Mouse (Mus musculus): Measurements from ENCODE around the gene Gm2a.

Gm2a gene

DNA sequence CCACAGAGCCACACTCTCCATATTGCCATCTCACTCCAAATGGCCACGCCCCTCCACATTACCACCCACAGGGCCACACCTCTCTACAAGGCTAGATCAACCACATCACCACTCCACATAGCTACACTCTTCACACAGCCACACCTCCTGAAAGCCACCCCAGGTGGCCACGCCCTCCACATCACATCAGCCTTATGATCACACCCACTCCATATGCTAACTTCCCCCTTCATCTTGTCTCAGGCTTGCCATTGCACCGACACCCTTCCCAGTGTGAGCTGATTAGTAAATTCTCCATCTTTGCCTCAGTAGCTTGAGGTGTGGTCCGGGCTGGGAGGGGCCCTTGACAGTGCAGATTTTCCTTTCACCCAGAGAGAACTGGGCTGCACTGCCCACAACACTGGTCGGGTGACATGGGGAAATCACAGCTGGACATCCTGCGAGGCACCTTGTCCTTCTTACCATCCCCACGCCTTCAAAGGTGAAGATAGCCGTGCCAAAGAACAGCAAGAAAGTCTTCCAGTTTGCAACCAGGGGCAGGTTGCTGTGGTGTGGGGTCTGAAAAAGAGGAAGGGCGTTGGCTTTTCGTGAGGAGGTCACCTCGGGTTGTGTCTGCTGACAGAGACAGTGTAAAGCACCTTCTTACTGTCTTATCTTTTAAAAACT, 33.3 kb downstream of the Gm2a start:
- peak; percentile 52 for DNase-seq (ENCODE audit: low spot score)

DNA sequence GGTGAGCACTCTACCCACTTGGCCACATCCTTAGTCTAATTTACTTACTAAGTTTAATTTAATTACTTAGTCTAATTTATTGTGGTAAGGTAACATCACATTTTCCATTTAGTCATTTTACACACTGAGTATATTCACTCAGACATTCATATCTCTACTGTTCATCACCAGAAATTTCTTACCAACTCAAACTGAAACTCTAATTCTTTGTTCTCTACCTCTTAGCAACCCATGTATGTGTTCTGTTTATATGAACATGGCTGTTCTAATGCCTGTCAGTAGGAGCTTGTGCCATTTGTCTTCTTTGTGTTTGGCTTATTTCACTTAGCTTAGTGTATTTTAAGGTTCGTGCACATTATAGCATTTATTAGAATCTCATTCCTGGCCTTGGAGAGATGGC, 34.0 kb downstream of the Gm2a start:
- DNase-seq (ENCODE audit: low spot score) = no peak

DNA sequence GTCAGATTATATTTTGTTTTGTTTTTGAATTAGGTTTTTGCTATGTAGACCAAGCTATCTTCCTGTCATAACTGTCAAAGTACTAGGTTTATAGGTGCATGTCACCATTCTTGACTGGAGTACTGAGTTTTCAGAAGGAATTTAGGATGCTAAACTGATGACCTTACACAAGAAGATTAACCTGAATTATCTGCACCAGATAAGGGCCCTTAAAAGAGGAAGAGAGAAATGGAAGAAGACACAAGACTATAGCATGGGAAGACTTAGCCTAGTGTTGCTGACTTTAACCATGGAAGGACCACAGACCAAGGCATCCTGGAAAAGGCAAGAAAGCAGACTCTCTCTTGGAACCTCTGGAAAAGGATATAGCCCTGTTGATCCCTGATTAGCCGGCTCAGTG, 35.3 kb downstream of the Gm2a start:
- DNase-seq (ENCODE audit: low spot score) = no peak

DNA sequence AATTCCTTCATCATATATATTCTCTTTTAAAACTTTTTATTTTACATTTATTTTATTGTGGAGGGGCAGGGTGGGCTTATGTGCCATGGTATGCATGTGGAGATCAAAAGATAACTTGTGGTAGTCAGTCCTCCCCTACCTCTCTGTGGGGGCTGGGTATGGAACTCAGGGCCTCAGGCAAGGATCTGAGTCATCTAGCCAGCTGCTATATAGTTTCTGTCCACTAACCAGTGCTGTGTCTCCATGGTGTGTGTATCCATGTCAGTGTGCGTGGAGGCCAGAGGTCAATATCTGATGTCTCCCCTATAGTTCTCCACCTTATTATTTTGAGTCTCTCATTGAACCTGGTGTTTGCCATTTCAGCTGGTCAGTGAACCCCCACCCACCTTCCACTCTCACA, 36.5 kb downstream of the Gm2a start:
- DNase-seq (ENCODE audit: low spot score) = no peak

DNA sequence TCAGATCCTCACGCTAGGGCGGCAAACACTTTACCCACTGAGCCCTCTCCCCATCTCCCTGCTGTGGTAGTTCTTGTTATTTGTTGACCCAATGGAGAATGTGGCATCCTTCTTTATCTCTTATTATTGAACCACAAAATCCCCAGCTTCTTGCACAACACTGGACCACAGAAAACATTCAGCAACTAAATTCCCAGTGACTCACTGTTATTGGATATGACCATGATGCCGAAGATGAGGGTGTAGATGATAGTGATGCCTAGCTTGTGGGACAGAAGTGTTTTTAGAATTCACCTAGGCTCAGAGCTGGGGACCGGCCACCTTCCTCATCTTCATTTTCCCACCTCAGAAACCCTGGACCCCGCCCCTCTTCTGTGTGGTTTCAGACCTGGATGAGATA, 37.0 kb downstream of the Gm2a start:
- DNase-seq (ENCODE audit: low spot score) = no peak

DNA sequence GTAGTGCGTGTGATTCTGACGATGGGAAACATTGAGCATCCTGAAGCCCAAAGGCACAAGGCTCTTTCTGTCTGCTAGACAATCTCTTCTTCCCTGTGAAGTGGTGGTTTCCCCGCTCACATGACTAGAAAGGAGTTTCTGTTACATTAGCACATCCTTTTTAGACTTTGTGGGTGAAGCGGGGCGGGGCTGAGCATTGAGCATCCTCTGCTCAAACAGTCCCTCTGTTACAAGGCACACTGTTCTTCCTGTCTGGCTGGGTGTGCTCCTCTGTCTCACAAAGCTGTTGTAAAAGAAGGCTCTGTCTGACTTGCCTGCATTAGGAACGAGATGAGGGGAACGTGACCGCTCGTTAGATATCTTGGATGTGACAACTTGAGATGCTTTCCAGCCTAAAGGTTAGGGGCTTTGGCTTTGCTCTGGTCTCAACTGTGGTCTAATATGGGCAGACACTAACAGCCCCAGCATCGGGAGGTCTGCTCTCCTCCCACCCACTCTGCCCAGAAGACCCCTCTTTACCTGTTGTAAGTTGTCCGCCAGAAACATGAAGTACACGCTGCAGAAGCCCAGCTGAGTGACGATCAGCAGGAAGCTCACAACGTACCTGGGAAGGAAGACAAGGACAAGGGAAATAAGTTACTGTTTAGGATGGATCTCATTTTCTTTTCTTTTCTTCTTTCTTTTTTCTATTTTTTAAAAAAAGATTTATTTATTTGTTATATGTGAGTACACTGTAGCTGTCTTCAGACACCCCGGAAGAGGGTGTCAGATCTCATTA, 39.0 kb downstream of the Gm2a start:
- DNase-seq (ENCODE audit: low spot score) = no peak

DNA sequence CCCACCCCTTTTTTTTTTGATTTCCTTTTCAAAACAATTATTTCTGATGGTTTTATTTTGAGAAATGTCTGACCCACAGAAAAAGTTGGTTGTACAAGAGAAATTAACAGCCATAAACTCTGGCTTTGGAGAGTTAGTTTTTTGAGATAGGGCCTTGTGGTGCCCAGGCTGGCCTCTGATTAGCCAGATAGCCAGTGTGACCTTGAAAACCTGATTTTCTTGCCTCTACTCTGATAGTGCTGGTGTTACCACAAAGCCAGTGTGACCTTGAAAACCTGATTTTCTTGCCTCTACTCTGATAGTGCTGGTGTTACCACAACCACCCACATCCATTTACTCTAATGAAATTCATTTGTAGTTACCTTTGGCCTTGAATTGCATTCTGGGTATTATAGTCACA, 39.7 kb downstream of the Gm2a start:
- no peak for DNase-seq (ENCODE audit: low spot score)

DNA sequence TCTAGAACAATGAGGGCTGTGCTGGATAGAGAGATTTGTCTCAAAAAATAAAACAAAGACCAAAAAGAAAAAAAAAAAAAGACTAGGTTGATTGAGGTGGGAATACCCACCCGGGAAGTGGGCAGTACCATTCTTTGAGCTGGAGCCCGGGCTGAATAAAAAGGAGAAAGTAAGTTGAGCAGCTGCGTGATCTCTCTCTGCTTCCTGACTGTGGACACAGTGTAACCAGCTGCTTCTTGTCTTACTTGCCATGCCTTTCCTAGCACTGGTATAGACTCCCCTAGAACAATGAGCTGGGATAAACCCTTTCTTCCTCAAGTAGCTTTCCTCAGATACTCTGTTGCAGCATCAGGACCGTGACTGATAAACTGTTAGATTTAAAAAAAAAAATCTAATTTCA, 43.6 kb downstream of the Gm2a start:
- no peak for DNase-seq (ENCODE audit: low spot score)

DNA sequence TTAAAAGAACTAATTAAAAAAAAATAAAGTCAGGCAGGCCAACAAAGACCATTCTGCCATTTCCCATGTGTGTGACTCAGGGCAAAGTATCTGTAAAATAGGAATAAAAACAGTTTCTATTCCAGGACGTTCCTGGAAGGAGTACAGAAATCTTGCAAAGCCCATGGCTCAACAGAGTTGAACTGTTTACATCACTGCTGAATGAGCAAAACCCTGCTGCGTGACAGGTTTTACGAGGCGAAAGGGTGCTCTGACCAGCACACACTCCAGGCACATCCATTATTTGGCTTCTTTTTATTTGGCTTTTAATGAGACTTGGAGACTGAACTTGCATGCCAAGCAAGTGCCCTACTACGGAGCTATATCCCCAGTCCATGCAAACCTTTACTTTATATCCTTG, 46.1 kb downstream of the Gm2a start:
- no peak for DNase-seq (ENCODE audit: low spot score)

DNA sequence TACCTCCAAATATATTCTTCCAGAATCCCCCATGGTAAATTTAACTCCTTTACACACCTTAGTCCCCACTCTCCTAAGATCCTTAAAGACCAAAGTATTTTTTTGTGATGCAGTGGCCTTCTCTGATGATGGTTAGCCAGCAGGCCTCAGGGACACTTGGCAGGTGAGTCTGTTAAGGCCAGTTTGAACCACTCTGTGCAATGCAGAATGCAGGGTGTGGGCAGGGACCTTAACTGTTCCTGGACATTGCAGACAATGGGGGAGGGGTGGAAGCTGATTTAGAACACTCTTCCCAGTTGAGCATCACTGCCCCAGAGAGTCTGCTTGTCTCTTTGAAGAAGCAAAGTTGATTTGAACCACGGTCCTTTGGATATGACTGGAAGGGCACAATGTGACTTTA, 48.9 kb downstream of the Gm2a start:
- DNase-seq (ENCODE audit: low spot score) = no peak

DNA sequence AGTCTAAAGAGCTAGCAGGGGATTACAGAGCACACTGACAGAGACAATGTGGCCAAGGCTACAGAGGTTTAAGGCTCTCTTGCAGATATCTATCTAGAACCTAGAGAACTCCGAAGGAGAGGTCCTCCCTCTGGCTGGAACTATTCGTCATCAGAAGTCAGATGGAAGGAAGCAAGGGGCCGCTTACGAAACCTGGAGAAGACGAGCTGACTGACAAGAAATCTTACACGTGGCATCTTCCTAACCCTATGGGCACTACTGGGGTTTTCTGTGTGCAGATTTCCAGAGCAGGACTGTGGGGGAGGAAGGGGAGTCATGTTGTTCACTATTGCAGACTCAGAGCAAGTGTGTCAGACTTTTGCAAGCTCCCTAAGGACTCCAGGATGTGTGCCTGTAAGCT, 49.5 kb downstream of the Gm2a start:
- DNase-seq (ENCODE audit: low spot score) = no peak

DNA sequence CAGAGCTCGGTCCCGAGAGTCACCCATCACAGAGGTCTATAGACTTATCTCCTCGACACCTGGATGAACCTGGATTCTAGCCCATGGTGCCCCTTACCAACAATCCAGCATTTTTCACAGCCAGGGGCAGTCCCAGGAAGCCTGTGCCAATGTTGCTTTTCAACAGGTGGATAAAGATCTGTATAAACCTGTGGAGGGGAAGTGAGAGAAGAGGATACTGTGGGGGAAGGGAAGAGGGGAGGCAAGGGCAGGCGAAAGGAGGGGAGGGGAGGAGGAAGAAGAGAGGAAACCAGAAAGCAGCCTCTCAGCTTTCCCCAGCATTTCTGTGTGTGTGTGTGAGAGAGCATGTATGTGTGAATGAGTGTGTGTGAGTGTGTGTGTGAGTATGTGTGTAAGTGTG, 50.5 kb downstream of the Gm2a start:
- DNase-seq (ENCODE audit: low spot score) = no peak

DNA sequence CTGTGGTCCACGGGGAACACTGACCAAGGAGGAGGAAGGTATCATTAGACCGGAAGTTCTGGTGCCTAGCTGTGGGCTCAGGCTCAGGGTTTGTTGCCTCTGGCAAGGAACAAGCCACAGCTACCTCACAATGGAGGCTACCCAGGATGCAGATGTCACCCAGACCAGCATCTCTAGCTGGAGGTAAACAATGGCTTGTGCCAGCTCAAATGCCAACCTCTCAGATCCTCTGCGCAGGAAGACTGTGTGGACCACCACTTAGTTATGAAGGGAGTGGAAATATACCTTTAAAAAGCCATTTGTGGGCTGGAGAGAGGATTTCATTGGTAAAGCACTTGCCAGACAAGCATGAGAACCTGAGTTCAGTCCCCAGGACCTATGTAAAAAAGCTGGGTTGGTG, 53.7 kb downstream of the Gm2a start, which contains the start of gene Slc36a3:
Gene Slc36a3 (minus strand): TSS at position 101 of the 400 bp plus-strand sequence.
- no peak for DNase-seq (ENCODE audit: low spot score)

DNA sequence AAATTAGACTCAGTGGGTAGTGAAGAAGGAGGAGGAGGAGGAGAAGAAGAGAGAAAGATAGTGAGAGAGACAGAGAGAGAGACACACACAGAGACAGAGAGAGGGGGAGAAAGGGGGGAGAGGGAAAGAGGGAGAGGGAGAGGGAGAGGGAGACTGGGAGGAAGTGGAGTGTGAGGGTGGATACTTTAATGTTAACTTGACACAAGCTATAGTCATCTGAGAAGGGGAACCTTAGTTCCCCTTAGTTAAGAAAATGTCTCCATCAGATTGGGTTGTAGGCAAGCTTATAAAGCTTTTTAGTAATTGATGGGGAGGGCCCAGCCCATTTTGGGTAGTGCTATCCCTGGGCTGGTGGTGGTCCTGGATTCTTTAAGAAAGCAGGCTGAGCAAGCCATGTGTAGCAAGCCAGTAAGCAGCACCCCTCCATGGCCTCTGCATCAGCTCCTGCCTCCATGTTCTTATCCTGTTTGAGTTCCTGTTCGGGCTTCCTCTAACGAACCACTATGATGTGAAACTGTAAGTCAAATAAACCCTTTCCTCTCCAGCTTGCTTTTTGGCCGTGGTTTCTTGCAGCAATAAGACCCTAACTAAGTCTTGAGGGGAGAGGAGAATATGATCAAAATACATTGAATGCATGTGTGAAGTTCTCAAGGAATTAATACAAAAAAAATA, 56.6 kb downstream of the Gm2a start:
- DNase-seq (ENCODE audit: low spot score) = no peak

DNA sequence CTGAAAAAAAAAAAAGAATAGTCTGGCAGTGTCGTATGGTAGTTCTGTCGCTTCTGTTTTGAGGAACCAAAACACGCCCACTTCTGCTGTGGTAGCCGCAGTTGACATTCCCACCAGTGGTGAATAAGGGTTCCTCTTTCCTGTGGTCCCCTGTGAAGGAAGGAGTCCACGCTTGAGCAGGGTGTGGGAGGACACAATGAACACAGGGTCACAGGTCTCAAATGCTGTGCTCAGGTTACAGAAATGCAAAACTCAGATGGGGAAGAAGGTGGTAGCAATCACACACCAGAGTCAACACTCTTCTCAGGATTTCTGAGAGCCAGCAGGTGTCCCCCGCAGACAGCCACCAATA, 57.1 kb downstream of the Gm2a start:
- DNase-seq (ENCODE audit: low spot score) = no peak

DNA sequence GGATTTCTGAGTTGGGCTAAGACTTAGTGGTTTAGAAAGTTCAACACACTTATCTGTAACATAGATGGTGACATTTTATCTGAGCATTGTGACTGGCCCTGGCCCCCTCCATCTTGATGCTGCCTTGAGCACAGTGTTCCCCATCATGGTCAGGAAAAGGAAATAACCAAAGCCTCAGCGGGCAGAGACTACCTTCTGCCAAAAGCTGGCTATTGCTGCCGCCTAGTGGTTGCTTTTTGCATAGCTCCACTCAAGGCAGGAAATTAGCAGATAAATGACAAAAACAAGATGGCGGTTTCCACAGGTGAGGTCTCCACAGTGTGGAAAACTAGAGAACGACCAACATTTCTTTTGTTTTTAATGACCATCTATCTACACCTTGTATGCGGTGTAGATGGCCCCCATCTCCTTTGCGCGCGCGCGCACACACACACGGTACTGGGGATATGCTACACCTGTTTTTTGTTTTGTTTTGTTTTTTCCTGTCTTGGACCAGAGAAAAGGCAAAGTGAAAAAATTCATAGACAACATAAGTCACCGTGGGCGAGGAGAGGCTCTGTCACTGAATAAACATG, 61.0 kb downstream of the Gm2a start:
- peak; percentile 68 for DNase-seq (ENCODE audit: low spot score)
